Mouse (Mus musculus): ENCODE data around the gene Ubl7.

DNA sequence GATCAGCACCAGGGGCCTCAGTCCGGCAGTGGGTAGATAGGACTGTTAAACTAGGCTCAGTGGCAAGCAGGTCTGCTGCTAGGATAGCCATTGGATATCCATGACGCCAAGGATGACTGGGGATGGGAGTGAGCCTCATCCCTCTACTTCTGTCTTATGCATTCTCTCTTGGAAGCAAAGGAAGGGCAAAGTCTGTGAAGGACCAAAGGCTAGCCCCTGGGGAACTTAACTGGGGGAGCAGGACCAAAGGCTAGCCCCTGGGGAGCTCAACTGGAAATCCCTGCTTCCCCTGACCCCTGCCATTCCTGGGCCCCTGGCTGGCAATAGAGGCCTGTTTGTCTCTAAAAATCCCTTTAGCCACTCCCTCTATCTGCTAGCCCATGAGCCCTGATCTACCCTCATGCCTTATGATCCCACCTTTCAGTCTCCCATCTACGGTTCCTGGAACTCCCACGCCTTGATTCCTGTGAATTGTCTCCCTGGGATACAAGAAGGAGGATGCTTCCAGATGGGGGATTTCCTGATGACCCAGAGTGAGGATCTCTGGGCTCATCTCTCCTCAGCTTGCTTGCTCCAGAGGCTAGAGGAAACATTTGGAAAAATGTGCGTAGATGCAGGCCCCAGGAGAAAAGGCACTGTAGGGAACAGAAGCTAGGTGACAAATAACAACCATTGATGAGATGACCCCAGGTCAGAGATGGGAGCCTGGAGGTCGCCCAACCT lies 53.9 kb downstream of the Ubl7 start:
- TF ChIP-seq POLR2A (IDR thresholded peaks at IDR 0.05; ENCODE audit: control insufficient read depth, low read depth, low read length) (no peak), CTCF (IDR thresholded peaks at IDR 0.05; ENCODE audit: control insufficient read depth, insufficient read depth, insufficient replicate concordance, low read depth, low read length) (no peak)

Data from testis, adult 2 months (tissue).